Mouse (Mus musculus): ENCODE data around the gene Npr2. TPM values are rescaled to one million over a fixed set of nuclear protein-coding genes. Genes with fewer than 3 reads are reported as not detected.

The Npr2 gene
- total RNA-seq, 2 experiments from 2014 or later: 32.4 to 51.4 TPM

- no peak for DNase-seq
- H3K27ac ChIP-seq: no peak overlapping the region
- TF ChIP-seq CTCF (IDR thresholded peaks at IDR 0.05): no peak
- H3K4me3 ChIP-seq: no peak overlapping the region
- intact Hi-C loops (cut with DNase I): no loop called here
These were observed 59.3 kb downstream of the Npr2 start for GRCm38 (mm10) chr4:43691026-43691425.

- Histone ChIP-seq H3K4me3 (no peak overlapping the region), H3K27ac (0 out of 2 replicates have a peak overlapping the region, but pooled peaks have one; percentile 6)
- TF ChIP-seq CTCF (IDR thresholded peaks at IDR 0.05): no peak
- DNase-seq: peak; percentile 45
- intact Hi-C loops (cut with DNase I): no loop called here
These were observed 62.1 kb downstream of the Npr2 start for GRCm38 (mm10) chr4:43693806-43694241.

- peak overlapping the region; percentile 16; the same call in 1 of the 2 replicates for H3K27ac ChIP-seq
- TF ChIP-seq CTCF (IDR thresholded peaks at IDR 0.05): no peak
- intact Hi-C loops (cut with DNase I): no loop called here
- no peak for DNase-seq
- no peak overlapping the region for H3K4me3 ChIP-seq
These were observed 62.9 kb downstream of the Npr2 start for GRCm38 (mm10) chr4:43694439-43695248.

- intact Hi-C loops (cut with DNase I): no loop called here
- no peak for TF ChIP-seq CTCF (IDR thresholded peaks at IDR 0.05)
- peak overlapping the region; percentile 46 for H3K27ac ChIP-seq
- no peak overlapping the region for H3K4me3 ChIP-seq
- DNase-seq: peak; percentile 76
These were observed 63.5 kb downstream of the Npr2 start for GRCm38 (mm10) chr4:43695249-43695671.

- intact Hi-C loops (cut with DNase I): no loop called here
- DNase-seq: no peak
These were observed 64.8 kb downstream of the Npr2 start for GRCm38 (mm10) chr4:43696561-43696960.

GRCm38 (mm10) chr4:43700707-43701106 lies 69.0 kb downstream of the Npr2 start, which contains the start of gene Olfr70:
Olfr70 (minus strand) TSS chr4:43700807.
- intact Hi-C loops (cut with DNase I): no loop called here
- TF ChIP-seq CTCF (IDR thresholded peaks at IDR 0.05): no peak
- H3K4me3 ChIP-seq: no peak within 1 kb of the TSS
- DNase-seq: no peak
- no peak within 1 kb of the TSS for H3K27ac ChIP-seq

More at GRCm38 (mm10) chr4:43696561-43696960, 64.8 kb downstream of the Npr2 start:
- TF ChIP-seq CTCF (IDR thresholded peaks at IDR 0.05): no peak
- Histone ChIP-seq H3K4me3 (no peak overlapping the region), H3K27ac (no peak overlapping the region)

Small RNA genes lying within 50 kb of the gene (microRNA-seq; reads per million reads assigned to microRNA genes)
- gene Gm25262: not detected

Other genes starting within 250 kb of the Npr2 start
- gene Rusc2, start 250.0 kb upstream of the Npr2 start, total RNA-seq (2021): 10 to 100 TPM; 19.0 to 29.6 TPM
- gene Fam166b, start 202.8 kb upstream of the Npr2 start, total RNA-seq (2021): not detected
- gene Tesk1, start 190.0 kb upstream of the Npr2 start, total RNA-seq (2021): 10 to 100 TPM; 55.7 to 57.8 TPM
- not detected for gene Cd72, start 177.3 kb upstream of the Npr2 start, total RNA-seq (2021)
- not detected for gene Sit1, start 148.2 kb upstream of the Npr2 start, total RNA-seq (2021)
- 10 to 100 TPM; 26.3 to 27.8 TPM for gene Ccdc107, start 139.0 kb upstream of the Npr2 start, total RNA-seq (2021)
- not detected for gene Arhgef39, start 132.2 kb upstream of the Npr2 start, total RNA-seq (2021)
- 1 to 10 TPM; 3.7 to 4.8 TPM for gene Car9, start 125.0 kb upstream of the Npr2 start, total RNA-seq (2021)
- gene Tpm2, start 108.2 kb upstream of the Npr2 start, total RNA-seq (2021): over 10,000 TPM in 1 of 2 experiments, 1,000 to 10,000 TPM in 1; 4,293 to 10,756 TPM
- 10 to 100 TPM; 40.3 to 47.4 TPM for gene Creb3, start 69.6 kb upstream of the Npr2 start, total RNA-seq (2021)
- gene Tln1, start 69.2 kb upstream of the Npr2 start, total RNA-seq (2021): 10 to 100 TPM; 52.3 to 62.4 TPM
- gene Rgp1, start 53.2 kb upstream of the Npr2 start, total RNA-seq (2021): 10 to 100 TPM; 20.0 to 24.3 TPM
- gene Gba2, start 53.1 kb upstream of the Npr2 start, total RNA-seq (2021): 1 to 10 TPM; 4.8 to 5.5 TPM
- under 1 TPM in 1 of 2 experiments, not detected in 1; 0.45 TPM for gene Msmp, start 47.4 kb upstream of the Npr2 start, total RNA-seq (2021)
- under 1 TPM in 1 of 2 experiments, not detected in 1; 0.31 TPM for gene Spag8, start 21.7 kb downstream of the Npr2 start, total RNA-seq (2021)
- 10 to 100 TPM; 35.8 to 47.9 TPM for gene Hint2, start 24.5 kb downstream of the Npr2 start, total RNA-seq (2021)
- 10 to 100 TPM in 1 of 2 experiments, 1 to 10 TPM in 1; 8.4 to 14.9 TPM for gene Tmem8b, start 37.0 kb downstream of the Npr2 start, total RNA-seq (2021)
- gene Fam221b, start 37.2 kb downstream of the Npr2 start, total RNA-seq (2021): under 1 TPM; 0.08 to 0.15 TPM
- not detected for gene Olfr70, start 68.9 kb downstream of the Npr2 start, total RNA-seq (2021)
- gene Olfr71, start 78.3 kb downstream of the Npr2 start, total RNA-seq (2021): not detected
- 1 to 10 TPM; 1.1 to 2.4 TPM for gene Hrct1, start 95.3 kb downstream of the Npr2 start, total RNA-seq (2021)
- 1 to 10 TPM; 1.4 to 2.3 TPM for gene Spaar, start 98.1 kb downstream of the Npr2 start, total RNA-seq (2021)
- gene Olfr159, start 139.1 kb downstream of the Npr2 start, total RNA-seq (2021): not detected
- not detected for gene Olfr156, start 192.0 kb downstream of the Npr2 start, total RNA-seq (2021)
- not detected for gene Olfr157, start 208.3 kb downstream of the Npr2 start, total RNA-seq (2021)
- not detected for gene Olfr155, start 219.6 kb downstream of the Npr2 start, total RNA-seq (2021)
- gene Reck, start 243.6 kb downstream of the Npr2 start, total RNA-seq (2021): 1 to 10 TPM; 1.6 to 3.6 TPM

Data from gastrocnemius, adult 2 months (tissue).